Mouse (Mus musculus) heart, embryonic 14.5 days (tissue): ENCODE data around the gene Ugcg. TPM values are rescaled to one million over a fixed set of nuclear protein-coding genes. Genes with fewer than 3 reads are reported as not detected.

Source experiments
- ATAC-seq: fragments of 200-750 bp; cut with Nextera tagmentation; 2 replicates; pipeline ENCODE4 v1.8.0; 2017; ENCODE audit warnings: low read depth, moderate TSS enrichment; ENCODE audit not compliant: insufficient number of reproducible peaks, insufficient read depth, low FRiP score
- H3K27ac ChIP-seq, 2 experiments: fragments of 200-500 bp in 1 of 2; fragments of 300-500 bp in 1 of 2; sonication (generic) in 1 of 2; replicated peaks in 1 of 2; 2 replicates each; pipeline ENCODE4 v1.5.1; 2012 to 2014; ENCODE audit warnings: low read depth in 2 of 2, low read length in 2 of 2, control low read depth in 1 of 2, mild to moderate bottlenecking in 1 of 2, mixed read lengths in 1 of 2; ENCODE audit not compliant: control insufficient read depth in 1 of 2, insufficient read depth in 1 of 2
- H3K27me3 ChIP-seq: fragments of 300-500 bp; sonication (generic); 2 replicates; pipeline ENCODE4 v1.6.1; 2014; ENCODE audit warnings: mild to moderate bottlenecking, low read length, control low read depth; ENCODE audit not compliant: control insufficient read depth, insufficient read depth
- H3K36me3 ChIP-seq: fragments of 300-500 bp; sonication (generic); 2 replicates; pipeline ENCODE4 v1.6.1; 2014; ENCODE audit warnings: mild to moderate bottlenecking, control low read depth, low read length, mixed read lengths; ENCODE audit not compliant: control insufficient read depth, insufficient read depth
- H3K4me1 ChIP-seq, 2 experiments: fragments of 200-500 bp in 1 of 2; fragments of 300-500 bp in 1 of 2; sonication (generic) in 1 of 2; 2 replicates each; pipeline ENCODE4 v1.6.1; 2012 to 2014; ENCODE audit warnings: low read length in 2 of 2, control low read depth in 1 of 2, mixed read lengths in 1 of 2; ENCODE audit not compliant: control insufficient read depth in 2 of 2, insufficient read depth in 2 of 2
- H3K4me2 ChIP-seq: fragments of 300-500 bp; sonication (generic); 2 replicates; pipeline ENCODE4 v1.6.1; 2014; ENCODE audit warnings: mild to moderate bottlenecking, low read length
- H3K4me3 ChIP-seq, 2 experiments: fragments of 200-500 bp in 1 of 2; fragments of 300-500 bp in 1 of 2; sonication (generic) in 1 of 2; 2 replicates each; pipeline ENCODE4 v1.5.1; 2012 to 2014; ENCODE audit warnings: low read length in 2 of 2, mild to moderate bottlenecking in 2 of 2, control low read depth in 1 of 2, low read depth in 1 of 2, moderate library complexity in 1 of 2; ENCODE audit not compliant: control insufficient read depth in 1 of 2, insufficient read depth in 1 of 2
- H3K9ac ChIP-seq: fragments of 300-500 bp; sonication (generic); 2 replicates; pipeline ENCODE4 v1.6.1; 2014; ENCODE audit warnings: mild to moderate bottlenecking, low read length
- H3K9me3 ChIP-seq: fragments of 300-500 bp; sonication (generic); 2 replicates; pipeline ENCODE4 v1.6.1; 2016; ENCODE audit warnings: low read length, control low read depth; ENCODE audit not compliant: control insufficient read depth
- WGBS: fragments of 180-500 bp; shearing (Covaris S2); extraction: QIAGEN DNeasy Blood & Tissue Kit; methylation state at CpG from one replicate; pipeline ENCODE4 v1.1.7; 2014; 5-methylcytosine and 5-hydroxymethylcytosine counted together
- polyA plus RNA-seq: library from polyadenylated mRNA; unstranded; fragments of >200 nt; fragmentation: Nextera tagmentation; extraction: Ambion mirVana; gene quantifications from 2 replicates; pipeline ENCODE4 v1.2.1, GENCODE M21; 2014

Gene Ugcg
- polyA plus RNA-seq, 1 experiment from 2014 or later, result 11.0 TPM

DNA sequence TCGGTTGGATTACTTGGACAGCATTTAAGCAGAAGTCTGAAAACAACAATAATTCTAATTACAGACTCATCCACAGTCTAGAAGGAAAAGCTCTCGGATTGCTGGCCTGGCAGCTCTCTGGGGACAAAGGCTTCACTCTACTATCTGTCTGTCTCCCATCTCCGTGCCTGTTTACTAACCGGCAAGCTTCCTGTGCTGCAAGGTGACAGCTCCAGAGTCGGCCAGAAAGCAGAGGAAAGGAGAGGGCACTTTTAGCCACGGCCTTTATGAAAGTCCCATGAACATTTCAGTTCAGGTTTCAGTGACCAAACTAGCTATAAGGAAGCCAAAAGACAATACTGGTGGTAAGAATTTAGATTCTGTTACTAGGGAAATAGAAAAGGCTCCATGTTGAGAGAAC lies 13.1 kb upstream of the Ugcg start:
- no peak overlapping the region for H3K4me2 ChIP-seq
- H3K36me3 ChIP-seq, result no peaks in the 10 kb centered on the region
- no peaks in the 10 kb centered on the region for H3K27me3 ChIP-seq
- WGBS, result 34% methylated on average over 6 of the region's 6 CpGs
- H3K9me3 ChIP-seq, result no peaks in the 10 kb centered on the region
- H3K27ac ChIP-seq, result no peak overlapping the region
- no peak overlapping the region for H3K9ac ChIP-seq
- no peak for ATAC-seq
- no peak overlapping the region for H3K4me3 ChIP-seq
- H3K4me1 ChIP-seq, result peaks cover 10 to 20% of the 10 kb centered on the region in 2 experiments

- no peak overlapping the region for H3K4me3 ChIP-seq
- no peak overlapping the region for H3K9ac ChIP-seq
- H3K4me2 ChIP-seq, result no peak overlapping the region
- no peaks in the 10 kb centered on the region for H3K27me3 ChIP-seq
- no peaks in the 10 kb centered on the region for H3K36me3 ChIP-seq
- ATAC-seq, result no peak
- H3K9me3 ChIP-seq, result no peaks in the 10 kb centered on the region
- H3K27ac ChIP-seq, result no peak overlapping the region
- H3K4me1 ChIP-seq, result peaks cover 10 to 20% of the 10 kb centered on the region in 2 experiments
- WGBS, result 73% methylated on average over 2 of the region's 2 CpGs
Measured at GRCm38 (mm10) chr4:59177566-59177965, 11.5 kb upstream of the Ugcg start.

DNA sequence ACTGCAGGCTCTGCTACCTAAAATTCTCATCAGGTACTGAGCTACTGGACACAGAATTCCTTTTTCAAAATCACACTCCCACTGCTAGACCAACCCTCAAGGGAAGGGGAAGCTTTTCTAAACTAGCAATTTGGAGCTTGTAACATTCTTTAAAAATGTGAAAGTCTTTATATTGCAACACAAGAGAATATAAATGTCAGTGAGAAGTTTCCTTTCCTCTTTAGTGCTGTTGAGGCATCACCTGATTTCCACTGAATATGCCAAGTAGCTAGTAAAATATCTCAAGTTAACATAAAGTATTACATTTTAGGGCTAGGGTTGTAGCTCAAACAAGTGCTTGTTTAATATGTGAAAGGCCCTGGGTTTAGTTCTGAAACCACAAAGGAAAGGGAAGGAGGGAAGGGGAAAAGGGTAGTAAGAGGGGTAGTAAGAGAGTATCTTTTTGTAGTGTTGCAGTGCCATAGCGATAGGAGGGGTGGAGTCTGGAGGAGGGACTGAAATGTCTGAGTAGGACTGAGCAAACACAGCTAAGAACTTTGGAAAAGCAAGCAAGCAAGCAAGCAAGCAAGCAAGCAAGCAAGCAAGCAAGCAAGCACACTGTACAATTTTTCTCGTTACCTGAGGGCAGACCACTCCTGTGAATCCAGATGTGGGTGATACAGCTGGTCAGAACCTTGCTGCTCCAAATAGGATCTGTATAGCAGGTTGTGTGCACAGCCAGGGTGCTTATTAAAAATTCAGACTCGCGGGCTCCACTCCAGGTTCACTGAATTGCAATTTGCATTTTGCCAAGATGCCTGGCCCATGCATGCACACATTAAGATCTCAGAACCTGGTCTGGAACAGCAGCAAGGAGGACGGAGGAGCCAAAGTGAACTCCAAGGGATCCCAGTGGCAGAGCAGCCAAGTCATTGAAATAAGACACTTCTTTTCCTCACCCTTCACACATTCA lies 7.5 kb upstream of the Ugcg start:
- H3K9ac ChIP-seq, result no peak overlapping the region
- no peak overlapping the region for H3K4me2 ChIP-seq
- no peaks in the 10 kb centered on the region for H3K4me1 ChIP-seq
- H3K27me3 ChIP-seq, result no peaks in the 10 kb centered on the region
- no peaks in the 10 kb centered on the region for H3K36me3 ChIP-seq
- 51% methylated on average over 5 of the region's 5 CpGs for WGBS
- no peak for ATAC-seq
- no peaks in the 10 kb centered on the region for H3K9me3 ChIP-seq
- H3K27ac ChIP-seq, result no peak overlapping the region
- H3K4me3 ChIP-seq, result no peak overlapping the region

- ATAC-seq, result no peak
- no peak overlapping the region for H3K4me3 ChIP-seq
- no peaks in the 10 kb centered on the region for H3K27me3 ChIP-seq
- H3K4me1 ChIP-seq, result peaks cover 0 to 3% of the 10 kb centered on the region in 2 experiments; a peak in 2 of 4 replicates
- no peak overlapping the region for H3K9ac ChIP-seq
- no peaks in the 10 kb centered on the region for H3K36me3 ChIP-seq
- WGBS, result 73% methylated on average over 3 of the region's 3 CpGs
- no peak overlapping the region for H3K4me2 ChIP-seq
- H3K27ac ChIP-seq, result no peak overlapping the region
- H3K9me3 ChIP-seq, result no peaks in the 10 kb centered on the region
Measured at GRCm38 (mm10) chr4:59185671-59186070, 3.4 kb upstream of the Ugcg start.

DNA sequence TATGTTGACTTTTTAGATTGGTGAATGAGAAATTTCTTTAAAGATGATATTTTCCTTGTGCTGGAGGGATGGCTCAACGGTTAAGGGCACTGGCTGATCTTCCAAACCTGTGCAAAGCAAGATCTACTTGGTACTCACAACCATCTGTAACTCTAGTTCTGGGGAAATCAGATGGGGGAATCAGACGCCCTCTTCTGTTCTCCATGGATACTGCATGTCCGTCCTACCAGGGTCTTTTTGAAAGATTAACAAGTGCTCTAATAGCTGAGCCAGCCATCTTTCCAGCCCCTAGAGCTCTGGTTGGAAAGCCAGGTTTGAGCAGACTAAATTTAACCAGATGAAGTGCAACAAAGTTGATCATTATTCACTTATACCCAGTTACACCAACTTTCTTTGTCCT lies 1.8 kb upstream of the Ugcg start:
- ATAC-seq, result no peak
- Histone ChIP-seq H3K9me3 (no peaks in the 10 kb centered on the region), H3K27me3 (no peaks in the 10 kb centered on the region), H3K4me1 (peaks cover 0 to 9% of the 10 kb centered on the region in 2 experiments; a peak in 2 of 4 replicates), H3K4me3 (no peak overlapping the region), H3K9ac (no peak overlapping the region), H3K36me3 (no peaks in the 10 kb centered on the region), H3K27ac (no peak overlapping the region), H3K4me2 (no peak overlapping the region)
- WGBS, result 24% methylated on average over 3 of the region's 3 CpGs

DNA sequence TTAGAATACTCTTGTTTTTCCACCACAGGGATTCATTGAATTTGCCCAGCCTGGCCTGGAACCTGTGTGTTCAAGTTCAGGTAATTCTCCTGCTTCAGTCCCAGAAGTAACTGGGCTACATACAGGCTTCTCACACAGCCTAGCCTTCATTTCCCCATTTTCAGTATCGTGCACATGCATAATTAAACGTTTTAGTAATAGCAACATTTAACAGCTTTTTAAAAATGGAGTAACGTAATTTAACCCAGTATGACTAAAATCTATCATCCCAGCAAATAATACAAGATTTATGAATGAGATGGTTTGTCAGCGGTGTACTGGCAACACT lies 619 bp upstream of the Ugcg start:
- WGBS, result 36% methylated on average over 4 of the region's 4 CpGs
- no peak for ATAC-seq

GRCm38 (mm10) chr4:59189546-59190237 lies 635 bp downstream of the Ugcg start:
- peak; percentile 10; the same call in 1 of the 2 replicates for ATAC-seq
- Histone ChIP-seq H3K27me3 (no peaks in the 10 kb centered on the region), H3K9ac (peak overlapping the region; percentile 97), H3K4me3 (peak overlapping the region; percentile 91 to 93), H3K9me3 (no peaks in the 10 kb centered on the region), H3K4me2 (peak overlapping the region; percentile 86), H3K4me1 (peaks cover 0 to 9% of the 10 kb centered on the region in 2 experiments; a peak in 3 of 4 replicates), H3K27ac (peak overlapping the region; percentile 76 to 88), H3K36me3 (no peaks in the 10 kb centered on the region)
- WGBS, result 1% methylated on average over 41 of the region's 54 CpGs

More for the DNA sequence above, 619 bp upstream of the Ugcg start:
- H3K27me3 ChIP-seq, result no peaks in the 10 kb centered on the region
- no peaks in the 10 kb centered on the region for H3K36me3 ChIP-seq
- peak overlapping the region; percentile 97 for H3K9ac ChIP-seq
- H3K9me3 ChIP-seq, result no peaks in the 10 kb centered on the region
- peak overlapping the region; percentile 86 for H3K4me2 ChIP-seq
- peak overlapping the region; percentile 91 to 93; a peak in 3 of 4 replicates for H3K4me3 ChIP-seq
- peaks cover 0 to 9% of the 10 kb centered on the region in 2 experiments; a peak in 2 of 4 replicates for H3K4me1 ChIP-seq
- peak overlapping the region; percentile 17 to 88; a peak in 3 of 4 replicates for H3K27ac ChIP-seq
